Mouse (Mus musculus) retina, adult 2 months (tissue): ENCODE results near the gene Gsta4.

ENCODE experiments used
- DNase-seq: peaks from one replicate; pipeline ENCODE4 v3.0.0-alpha.2; 2012; ENCODE audit warnings: low read depth, low spot score

The Gsta4 gene

GRCm38 (mm10) chr9:78178197-78178596 is 4.4 kb upstream of the Gsta4 start:
- DNase-seq = no peak

GRCm38 (mm10) chr9:78179071-78179470 is 3.5 kb upstream of the Gsta4 start:
- DNase-seq = no peak

- DNase-seq = no peak
These were observed 3.1 kb downstream of the Gsta4 start for GRCm38 (mm10) chr9:78185686-78186085.

GRCm38 (mm10) chr9:78188910-78189309 is 6.3 kb downstream of the Gsta4 start:
- DNase-seq = no peak

GRCm38 (mm10) chr9:78190651-78191634 is 8.4 kb downstream of the Gsta4 start:
- no peak for DNase-seq

- DNase-seq = no peak
These were observed 9.2 kb downstream of the Gsta4 start for GRCm38 (mm10) chr9:78191736-78192135.

- peak; percentile 54 for DNase-seq
These were observed 11.5 kb downstream of the Gsta4 start for GRCm38 (mm10) chr9:78193902-78194597.

GRCm38 (mm10) chr9:78195034-78195433 is 12.5 kb downstream of the Gsta4 start:
- DNase-seq = no peak

- no peak for DNase-seq
These were observed 15.2 kb downstream of the Gsta4 start for GRCm38 (mm10) chr9:78197801-78198200.

- no peak for DNase-seq
These were observed 21.6 kb downstream of the Gsta4 start for GRCm38 (mm10) chr9:78204194-78204593.

- DNase-seq = no peak
These were observed 26.4 kb downstream of the Gsta4 start for GRCm38 (mm10) chr9:78208956-78209355.

- no peak for DNase-seq
These were observed 27.5 kb downstream of the Gsta4 start for GRCm38 (mm10) chr9:78210079-78210478.

- no peak for DNase-seq
These were observed 28.2 kb downstream of the Gsta4 start for GRCm38 (mm10) chr9:78210821-78211220.

GRCm38 (mm10) chr9:78211521-78211920 is 28.9 kb downstream of the Gsta4 start:
- DNase-seq = no peak

- DNase-seq = no peak
These were observed 29.9 kb downstream of the Gsta4 start for GRCm38 (mm10) chr9:78212341-78213049.

GRCm38 (mm10) chr9:78217074-78217473 is 34.5 kb downstream of the Gsta4 start:
- no peak for DNase-seq

GRCm38 (mm10) chr9:78222616-78223015 is 40.0 kb downstream of the Gsta4 start:
- no peak for DNase-seq

- DNase-seq = no peak
These were observed 40.8 kb downstream of the Gsta4 start for GRCm38 (mm10) chr9:78223221-78223902.

GRCm38 (mm10) chr9:78224418-78224817 is 41.8 kb downstream of the Gsta4 start:
- DNase-seq = no peak

GRCm38 (mm10) chr9:78225304-78225703 is 42.7 kb downstream of the Gsta4 start:
- no peak for DNase-seq

GRCm38 (mm10) chr9:78228122-78228521 is 45.5 kb downstream of the Gsta4 start:
- DNase-seq = no peak
